Mouse (Mus musculus): Measurements from ENCODE around the gene Mpped1. TPM values are rescaled to one million over a fixed set of nuclear protein-coding genes. Genes with fewer than 3 reads are reported as not detected.

The Mpped1 gene
- polyA plus RNA-seq, 1 experiment from 2014 or later, result 0.61 TPM

GRCm38 (mm10) chr15:83796924-83797323 is 17.7 kb downstream of the Mpped1 start:
- ATAC-seq (ENCODE audit: borderline replicate concordance, extremely low read depth, low FRiP score, low TSS enrichment), result no peak
- no peaks in the 10 kb centered on the region for H3K9me3 ChIP-seq
- H3K36me3 ChIP-seq, result no peaks in the 10 kb centered on the region
- WGBS, result 66% methylated on average over 7 of the region's 7 CpGs
- H3K4me3 ChIP-seq, result no peak overlapping the region
- no peak overlapping the region for H3K4me2 ChIP-seq
- no peak overlapping the region for H3K9ac ChIP-seq
- no peaks in the 10 kb centered on the region for H3K27me3 ChIP-seq
- H3K4me1 ChIP-seq, result peaks cover 6% of the 10 kb centered on the region; the same call in 1 of the 2 replicates
- no peak overlapping the region for H3K27ac ChIP-seq

GRCm38 (mm10) chr15:83798964-83799363 is 19.7 kb downstream of the Mpped1 start:
- no peak for ATAC-seq (ENCODE audit: borderline replicate concordance, extremely low read depth, low FRiP score, low TSS enrichment)
- peaks cover 6% of the 10 kb centered on the region; the same call in 1 of the 2 replicates for H3K4me1 ChIP-seq

GRCm38 (mm10) chr15:83801011-83801410 is 21.7 kb downstream of the Mpped1 start:
- no peaks in the 10 kb centered on the region for H3K4me1 ChIP-seq
- H3K27ac ChIP-seq, result no peak overlapping the region
- H3K4me2 ChIP-seq, result no peak overlapping the region
- 55% methylated on average over 5 of the region's 5 CpGs for WGBS
- ATAC-seq (ENCODE audit: borderline replicate concordance, extremely low read depth, low FRiP score, low TSS enrichment), result no peak
- H3K27me3 ChIP-seq, result no peaks in the 10 kb centered on the region
- H3K36me3 ChIP-seq, result no peaks in the 10 kb centered on the region
- no peaks in the 10 kb centered on the region for H3K9me3 ChIP-seq
- H3K4me3 ChIP-seq, result no peak overlapping the region
- H3K9ac ChIP-seq, result no peak overlapping the region

More at GRCm38 (mm10) chr15:83798964-83799363, 19.7 kb downstream of the Mpped1 start:
- Histone ChIP-seq H3K27me3 (no peaks in the 10 kb centered on the region), H3K9me3 (no peaks in the 10 kb centered on the region), H3K4me3 (no peak overlapping the region), H3K9ac (no peak overlapping the region), H3K4me2 (no peak overlapping the region), H3K36me3 (no peaks in the 10 kb centered on the region), H3K27ac (no peak overlapping the region)
- 76% methylated on average over 11 of the region's 11 CpGs for WGBS

GRCm38 (mm10) chr15:83814106-83814505 is 34.8 kb downstream of the Mpped1 start:
- Histone ChIP-seq H3K4me2 (no peak overlapping the region), H3K4me3 (no peak overlapping the region), H3K9me3 (no peaks in the 10 kb centered on the region), H3K27me3 (no peaks in the 10 kb centered on the region), H3K36me3 (no peaks in the 10 kb centered on the region), H3K27ac (no peak overlapping the region), H3K4me1 (no peaks in the 10 kb centered on the region), H3K9ac (no peak overlapping the region)
- 60% methylated on average over 6 of the region's 6 CpGs for WGBS
- ATAC-seq (ENCODE audit: borderline replicate concordance, extremely low read depth, low FRiP score, low TSS enrichment), result no peak

- Histone ChIP-seq H3K9ac (no peak overlapping the region), H3K4me1 (no peaks in the 10 kb centered on the region), H3K36me3 (no peaks in the 10 kb centered on the region), H3K4me2 (no peak overlapping the region), H3K27me3 (no peaks in the 10 kb centered on the region), H3K4me3 (no peak overlapping the region), H3K9me3 (no peaks in the 10 kb centered on the region), H3K27ac (no peak overlapping the region)
- no peak for ATAC-seq (ENCODE audit: borderline replicate concordance, extremely low read depth, low FRiP score, low TSS enrichment)
- 79% methylated on average over 8 of the region's 8 CpGs for WGBS
Measured at GRCm38 (mm10) chr15:83828011-83828410, 48.7 kb downstream of the Mpped1 start.

GRCm38 (mm10) chr15:83829226-83829625 is 50.0 kb downstream of the Mpped1 start:
- no peak overlapping the region for H3K4me2 ChIP-seq
- H3K27ac ChIP-seq, result no peak overlapping the region
- no peak for ATAC-seq (ENCODE audit: borderline replicate concordance, extremely low read depth, low FRiP score, low TSS enrichment)
- H3K9me3 ChIP-seq, result no peaks in the 10 kb centered on the region; the same call in 1 of the 2 replicates
- no peak overlapping the region for H3K9ac ChIP-seq
- H3K27me3 ChIP-seq, result no peaks in the 10 kb centered on the region
- no peaks in the 10 kb centered on the region for H3K4me1 ChIP-seq
- no peak overlapping the region for H3K4me3 ChIP-seq
- no peaks in the 10 kb centered on the region for H3K36me3 ChIP-seq
- WGBS, result 56% methylated on average over 13 of the region's 13 CpGs

- Histone ChIP-seq H3K36me3 (no peaks in the 10 kb centered on the region), H3K4me3 (no peak overlapping the region), H3K9ac (no peak overlapping the region), H3K4me1 (no peaks in the 10 kb centered on the region), H3K4me2 (no peak overlapping the region), H3K27ac (no peak overlapping the region), H3K9me3 (no peaks in the 10 kb centered on the region; the same call in 1 of the 2 replicates), H3K27me3 (no peaks in the 10 kb centered on the region)
- WGBS, result 45% methylated on average over 6 of the region's 6 CpGs
- no peak for ATAC-seq (ENCODE audit: borderline replicate concordance, extremely low read depth, low FRiP score, low TSS enrichment)
Measured at GRCm38 (mm10) chr15:83832265-83832664, 53.0 kb downstream of the Mpped1 start.

GRCm38 (mm10) chr15:83840950-83841719 is 61.9 kb downstream of the Mpped1 start:
- no peaks in the 10 kb centered on the region for H3K9me3 ChIP-seq
- no peak overlapping the region for H3K27ac ChIP-seq
- H3K36me3 ChIP-seq, result no peaks in the 10 kb centered on the region
- WGBS, result 56% methylated on average over 10 of the region's 10 CpGs
- H3K4me2 ChIP-seq, result no peak overlapping the region
- no peak for ATAC-seq (ENCODE audit: borderline replicate concordance, extremely low read depth, low FRiP score, low TSS enrichment)
- no peak overlapping the region for H3K9ac ChIP-seq
- no peaks in the 10 kb centered on the region for H3K4me1 ChIP-seq
- H3K4me3 ChIP-seq, result no peak overlapping the region
- H3K27me3 ChIP-seq, result no peaks in the 10 kb centered on the region; the same call in 1 of the 2 replicates

GRCm38 (mm10) chr15:83842419-83842818 is 63.2 kb downstream of the Mpped1 start:
- Histone ChIP-seq H3K4me3 (no peak overlapping the region), H3K9me3 (no peaks in the 10 kb centered on the region), H3K4me2 (no peak overlapping the region), H3K36me3 (no peaks in the 10 kb centered on the region), H3K4me1 (no peaks in the 10 kb centered on the region), H3K9ac (no peak overlapping the region), H3K27me3 (no peaks in the 10 kb centered on the region; the same call in 1 of the 2 replicates), H3K27ac (no peak overlapping the region)
- no peak for ATAC-seq (ENCODE audit: borderline replicate concordance, extremely low read depth, low FRiP score, low TSS enrichment)
- WGBS, result 71% methylated on average over 12 of the region's 12 CpGs

GRCm38 (mm10) chr15:83842915-83843789 is 63.9 kb downstream of the Mpped1 start:
- no peak for ATAC-seq (ENCODE audit: borderline replicate concordance, extremely low read depth, low FRiP score, low TSS enrichment)
- Histone ChIP-seq H3K4me1 (no peaks in the 10 kb centered on the region), H3K9me3 (no peaks in the 10 kb centered on the region), H3K27me3 (no peaks in the 10 kb centered on the region; the same call in 1 of the 2 replicates), H3K27ac (no peak overlapping the region), H3K4me3 (no peak overlapping the region), H3K9ac (no peak overlapping the region), H3K4me2 (no peak overlapping the region), H3K36me3 (no peaks in the 10 kb centered on the region)
- 54% methylated on average over 22 of the region's 22 CpGs for WGBS

- Histone ChIP-seq H3K27ac (no peak overlapping the region), H3K4me1 (no peaks in the 10 kb centered on the region), H3K9ac (no peak overlapping the region), H3K27me3 (no peaks in the 10 kb centered on the region; the same call in 1 of the 2 replicates), H3K36me3 (no peaks in the 10 kb centered on the region), H3K4me3 (no peak overlapping the region), H3K9me3 (no peaks in the 10 kb centered on the region), H3K4me2 (no peak overlapping the region)
- no peak for ATAC-seq (ENCODE audit: borderline replicate concordance, extremely low read depth, low FRiP score, low TSS enrichment)
- 34% methylated on average over 11 of the region's 11 CpGs for WGBS
Measured at GRCm38 (mm10) chr15:83845734-83846133, 66.5 kb downstream of the Mpped1 start.

GRCm38 (mm10) chr15:83846592-83846991 is 67.3 kb downstream of the Mpped1 start:
- 27% methylated on average over 7 of the region's 8 CpGs for WGBS
- Histone ChIP-seq H3K27ac (no peak overlapping the region), H3K4me1 (no peaks in the 10 kb centered on the region), H3K36me3 (no peaks in the 10 kb centered on the region), H3K9ac (no peak overlapping the region), H3K27me3 (no peaks in the 10 kb centered on the region; the same call in 1 of the 2 replicates), H3K4me2 (no peak overlapping the region), H3K9me3 (no peaks in the 10 kb centered on the region), H3K4me3 (no peak overlapping the region)
- no peak for ATAC-seq (ENCODE audit: borderline replicate concordance, extremely low read depth, low FRiP score, low TSS enrichment)
